21 mouse cellular contexts compared by ENCODE assay signal in the genomic region with DNA sequence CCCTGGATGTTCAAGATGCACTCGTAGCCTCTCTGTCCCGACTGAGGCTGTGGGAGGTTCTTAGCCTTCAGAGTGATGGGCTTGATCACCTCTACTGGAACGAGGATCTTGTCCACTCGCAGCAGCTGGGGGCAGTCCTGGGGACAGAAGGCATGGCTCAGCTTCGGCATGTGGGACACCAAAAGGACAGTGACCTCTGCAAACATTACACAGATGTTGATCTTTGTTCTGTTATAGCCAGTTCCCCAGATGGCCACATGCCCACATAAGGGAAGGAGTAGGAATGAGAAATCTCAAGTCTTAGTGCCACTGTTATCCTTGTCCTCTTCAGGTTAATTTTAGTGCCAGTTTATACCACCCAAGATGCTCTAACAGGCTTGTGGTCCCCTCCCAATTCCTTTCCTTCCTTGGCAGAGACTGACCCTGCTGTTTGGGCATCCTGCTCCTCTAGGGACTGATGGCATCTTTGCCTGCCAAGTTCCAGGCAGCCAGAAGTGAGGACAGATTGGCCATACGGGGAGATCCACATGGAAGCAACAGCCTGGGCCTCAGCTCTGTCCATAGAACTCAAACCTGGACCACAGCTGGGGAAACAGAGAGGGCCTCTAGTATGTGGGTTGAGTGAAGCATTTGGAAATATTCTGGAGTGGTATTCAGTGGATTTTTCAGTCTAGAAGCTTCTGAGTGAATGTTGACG.
A peak's percentile ranks its signal among the peaks of the same experiment; 100 is the strongest.
DNase-seq lines count a peak whose midpoint lies in the region; ATAC-seq and TF ChIP-seq lines count a peak whose summit lies in the region.
"Had no signal": no experiment of that assay in that cellular context is flagged by ENCODE, and none has a peak within 500 bp of the region (broad histone marks: within the 10 kb centered on the region; RNA-seq: fewer than 3 reads in every experiment).

No protein-coding gene starts in this region.

- no peak overlapping the region for H3K9ac ChIP-seq in forebrain, embryonic 14.5 days (ENCODE audit: low read length)
- H3K9ac ChIP-seq in liver, adult 2 months (ENCODE audit: low read depth, low read length): no peak overlapping the region
- no peak overlapping the region for H3K9ac ChIP-seq in liver, embryonic 12.5 days
- H3K9ac ChIP-seq: hindbrain, embryonic 13.5 days; limb, embryonic 15.5 days; neural tube, embryonic 15.5 days had no signal

- no peak overlapping the region for H3K4me3 ChIP-seq in forebrain, embryonic 14.5 days (ENCODE audit: low read depth, low read length)
- no peak overlapping the region for H3K4me3 ChIP-seq in forebrain, embryonic 10.5 days
- no peak overlapping the region for H3K4me3 ChIP-seq in liver, adult 2 months (ENCODE audit: insufficient read depth, low read depth, low read length)
- no peak overlapping the region for H3K4me3 ChIP-seq in liver, embryonic 12.5 days
- H3K4me3 ChIP-seq: embryonic facial prominence, embryonic 10.5 days; heart, adult 2 months; hindbrain, embryonic 13.5 days; limb, embryonic 15.5 days; neural tube, embryonic 15.5 days had no signal

- H3K9me3 ChIP-seq in forebrain, embryonic 14.5 days (replicated peaks; ENCODE audit: control insufficient read depth, low read length): no peaks in the 10 kb centered on the region
- H3K9me3 ChIP-seq in forebrain, embryonic 10.5 days: no peaks in the 10 kb centered on the region
- H3K9me3 ChIP-seq in liver, embryonic 12.5 days (replicated peaks): no peaks in the 10 kb centered on the region
- H3K9me3 ChIP-seq: embryonic facial prominence, embryonic 10.5 days; hindbrain, embryonic 13.5 days; limb, embryonic 15.5 days; neural tube, embryonic 15.5 days had no signal

- no peaks in the 10 kb centered on the region for H3K27me3 ChIP-seq in forebrain, embryonic 14.5 days (replicated peaks; ENCODE audit: control insufficient read depth, insufficient read depth, low read length)
- H3K27me3 ChIP-seq in forebrain, embryonic 10.5 days (ENCODE audit: poor library complexity, severe bottlenecking): no peaks in the 10 kb centered on the region; the same call in 1 of the 2 replicates
- H3K27me3 ChIP-seq in liver, adult 2 months (ENCODE audit: control insufficient read depth, insufficient read depth, low read length): no peaks in the 10 kb centered on the region
- H3K27me3 ChIP-seq in liver, embryonic 12.5 days (replicated peaks): no peaks in the 10 kb centered on the region
- H3K27me3 ChIP-seq: hindbrain, embryonic 13.5 days; limb, embryonic 15.5 days; neural tube, embryonic 15.5 days had no signal

- no peak for TF ChIP-seq CTCF in liver, adult 2 months (IDR thresholded peaks at IDR 0.05; ENCODE audit: low read depth, low read length)

- no peak overlapping the region for H3K27ac ChIP-seq in forebrain, embryonic 14.5 days (ENCODE audit: low read depth, low read length)
- no peak overlapping the region for H3K27ac ChIP-seq in forebrain, embryonic 10.5 days
- no peak overlapping the region for H3K27ac ChIP-seq in liver, adult 2 months (replicated peaks; ENCODE audit: insufficient read depth, low read depth, low read length)
- no peak overlapping the region for H3K27ac ChIP-seq in liver, embryonic 12.5 days
- H3K27ac ChIP-seq: embryonic facial prominence, embryonic 10.5 days; heart, adult 2 months; hindbrain, embryonic 13.5 days; kidney, postnatal 0 days; limb, embryonic 15.5 days; neural tube, embryonic 15.5 days had no signal

- ATAC-seq in forebrain, embryonic 14.5 days: no peak
- ATAC-seq in liver, embryonic 12.5 days: no peak

- WGBS in forebrain, embryonic 14.5 days: 85% methylated on average over 7 of the region's 7 CpGs
- 86% methylated on average over 7 of the region's 7 CpGs for WGBS in forebrain, embryonic 10.5 days
- WGBS in liver, adult 2 months: 42% methylated on average over 7 of the region's 7 CpGs
- WGBS in liver, embryonic 12.5 days (ENCODE audit: insufficient replicate concordance): 59% methylated on average over 7 of the region's 7 CpGs

- peaks cover 9% of the 10 kb centered on the region; the same call in 1 of the 2 replicates for H3K36me3 ChIP-seq in forebrain, embryonic 14.5 days (ENCODE audit: control insufficient read depth, insufficient read depth, low read length)
- no peaks in the 10 kb centered on the region for H3K36me3 ChIP-seq in forebrain, embryonic 10.5 days (replicated peaks)
- H3K36me3 ChIP-seq in liver, adult 2 months (ENCODE audit: control insufficient read depth, insufficient read depth, low read length): no peaks in the 10 kb centered on the region
- no peaks in the 10 kb centered on the region for H3K36me3 ChIP-seq in liver, embryonic 12.5 days
- H3K36me3 ChIP-seq: embryonic facial prominence, embryonic 10.5 days had no signal

- peak; percentile 27 for DNase-seq in forebrain, embryonic 14.5 days (ENCODE audit: low spot score)
- no peak for DNase-seq in forebrain, embryonic 10.5 days (ENCODE audit: extremely low spot score, low spot score)
- DNase-seq in liver, adult 2 months (ENCODE audit: extremely low read depth, low read depth, low spot score): peak; percentile 57
- peak; percentile 41 to 62 for DNase-seq in right cerebral cortex, postnatal 10 days (ENCODE audit: low spot score in 2 of 2)
- no peak for DNase-seq in right cerebral cortex, adult 2 months (ENCODE audit: low spot score in 2 of 2)
- DNase-seq in layer of hippocampus, postnatal 14 days (ENCODE audit: low spot score in 2 of 2): peak; percentile 23 to 55
- no peak for DNase-seq in spleen, postnatal 14 days (ENCODE audit: low spot score in 2 of 2)
- DNase-seq: adrenal gland, adult 2 months; gastrocnemius, postnatal 36 days; heart, adult 2 months; kidney, adult 2 months; lung, adult 18-20 months; lung, postnatal 4 days; right cerebral cortex, postnatal 14 days; thymus, postnatal 14 days had no signal

- no peaks in the 10 kb centered on the region for H3K79me2 ChIP-seq in liver, adult 2 months (ENCODE audit: control insufficient read depth, insufficient read depth, low read length)

- no peak for TF ChIP-seq POLR2A in liver, adult 2 months (IDR thresholded peaks at IDR 0.05; ENCODE audit: extremely low read depth, insufficient read depth, low read length)

- no peaks in the 10 kb centered on the region for H3K4me1 ChIP-seq in forebrain, embryonic 14.5 days (ENCODE audit: control insufficient read depth, insufficient read depth, low read length)
- peaks cover 10% of the 10 kb centered on the region for H3K4me1 ChIP-seq in forebrain, embryonic 10.5 days
- H3K4me1 ChIP-seq in liver, adult 2 months (ENCODE audit: control insufficient read depth, insufficient read depth, low read length): peaks cover 6% of the 10 kb centered on the region; the same call in 1 of the 2 replicates
- H3K4me1 ChIP-seq in liver, embryonic 12.5 days: no peaks in the 10 kb centered on the region
- H3K4me1 ChIP-seq: limb, embryonic 15.5 days; neural tube, embryonic 15.5 days had no signal

- no peak overlapping the region for H3K4me2 ChIP-seq in forebrain, embryonic 14.5 days (ENCODE audit: low read length)
- no peak overlapping the region for H3K4me2 ChIP-seq in liver, embryonic 12.5 days
- H3K4me2 ChIP-seq: hindbrain, embryonic 13.5 days; limb, embryonic 15.5 days; neural tube, embryonic 15.5 days had no signal

Comparison
In these comparisons a context has a peak if more than half of its experiments do, and no peak if none do; other contexts are left out.
1. DNase-seq: peak in forebrain, embryonic 14.5 days (single experiment), liver, adult 2 months (single experiment), right cerebral cortex, postnatal 10 days (2 of 2) and layer of hippocampus, postnatal 14 days (2 of 2); none in forebrain, embryonic 10.5 days (single experiment), right cerebral cortex, adult 2 months (0 of 2) and spleen, postnatal 14 days (0 of 2).